Mouse (Mus musculus) heart, embryonic 13.5 days (tissue): ENCODE measurements around the gene Psen2. TPM values are rescaled to one million over a fixed set of nuclear protein-coding genes. Genes with fewer than 3 reads are reported as not detected.
A peak's percentile ranks its signal among the peaks of the same experiment; 100 is the strongest.

Experiments
- ATAC-seq: fragments of 200-750 bp; cut with Nextera tagmentation; 2 replicates; pipeline ENCODE4 v1.8.0; 2017; ENCODE audit warnings: moderate TSS enrichment; ENCODE audit not compliant: insufficient number of reproducible peaks, low FRiP score, low TSS enrichment; ENCODE audit errors: extremely low read depth
- H3K27ac ChIP-seq: fragments of 300-500 bp; sonication (generic); replicated peaks from 2 replicates; pipeline ENCODE4 v1.5.1; 2015; ENCODE audit warnings: moderate library complexity, mild to moderate bottlenecking, inconsistent platforms
- H3K27me3 ChIP-seq: fragments of 300-500 bp; sonication (generic); replicated peaks from 2 replicates; pipeline ENCODE4 v1.6.1; 2015; ENCODE audit warnings: mild to moderate bottlenecking, inconsistent platforms
- H3K36me3 ChIP-seq: fragments of 300-500 bp; sonication (generic); 2 replicates; pipeline ENCODE4 v1.6.1; 2015; ENCODE audit warnings: mild to moderate bottlenecking, inconsistent platforms
- H3K4me1 ChIP-seq: fragments of 300-500 bp; sonication (generic); 2 replicates; pipeline ENCODE4 v1.6.1; 2015; ENCODE audit warnings: inconsistent platforms
- H3K4me2 ChIP-seq: fragments of 300-500 bp; sonication (generic); 2 replicates; pipeline ENCODE4 v1.6.1; 2015; ENCODE audit warnings: inconsistent platforms, mild to moderate bottlenecking, moderate library complexity
- H3K4me3 ChIP-seq: fragments of 300-500 bp; sonication (generic); 2 replicates; pipeline ENCODE4 v1.5.1; 2015; ENCODE audit warnings: moderate library complexity, mild to moderate bottlenecking, inconsistent platforms
- H3K9ac ChIP-seq: fragments of 300-500 bp; sonication (generic); 2 replicates; pipeline ENCODE4 v1.6.1; 2015; ENCODE audit warnings: inconsistent platforms, mild to moderate bottlenecking, moderate library complexity
- H3K9me3 ChIP-seq: fragments of 300-500 bp; sonication (generic); 2 replicates; pipeline ENCODE4 v1.6.1; 2016; ENCODE audit warnings: inconsistent platforms
- whole genome bisulfite sequencing: fragments of 180-500 bp; shearing (Covaris S2); methylation state at CpG from one replicate; pipeline ENCODE4 v1.1.7; 2015; ENCODE audit warnings: mixed read lengths; 5-methylcytosine and 5-hydroxymethylcytosine counted together
- polyA plus RNA-seq: library from polyadenylated mRNA; unstranded; fragments of >200 nt; fragmentation: Nextera tagmentation; extraction: Ambion mirVana; gene quantifications from 2 replicates; pipeline ENCODE4 v1.2.1, GENCODE M21; 2015

Gene Psen2
- polyA plus RNA-seq, 1 experiment from 2014 or later: 15.8 TPM

DNA sequence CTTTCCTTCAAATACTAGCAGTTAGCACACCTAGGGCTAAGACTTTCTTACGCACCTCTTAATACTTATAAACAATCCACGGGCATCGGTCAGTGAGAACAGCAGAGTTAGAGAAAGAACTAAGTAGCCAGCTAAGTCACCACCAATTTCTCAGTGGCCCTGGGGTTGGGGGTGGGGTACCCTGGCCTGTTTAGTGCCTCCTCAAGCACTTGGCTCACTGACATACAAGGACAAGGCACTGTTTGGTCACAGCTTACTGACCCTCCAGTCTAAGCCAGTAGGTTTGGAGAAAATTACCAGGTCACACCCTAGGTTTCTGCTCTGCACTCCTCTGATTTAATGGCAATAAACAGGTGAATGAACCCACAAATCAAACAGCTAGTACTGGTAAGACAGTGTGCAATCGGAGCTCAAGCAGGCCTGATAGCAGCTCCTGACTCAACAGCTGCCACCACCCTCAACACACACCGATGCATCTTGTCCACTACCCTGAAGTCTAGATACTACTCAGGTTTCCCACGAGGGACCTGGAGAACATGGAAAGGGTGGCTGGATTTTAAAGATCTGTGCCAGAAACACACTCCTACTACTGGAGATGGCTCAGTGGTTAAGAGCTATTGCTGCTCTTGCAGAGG, 79.6 kb downstream of the Psen2 start:
- no peaks in the 10 kb centered on the region for H3K36me3 ChIP-seq
- no peak overlapping the region for H3K4me3 ChIP-seq
- ATAC-seq: no peak
- 85% methylated on average over 6 of the region's 6 CpGs for WGBS
- H3K9ac ChIP-seq: no peak overlapping the region
- no peaks in the 10 kb centered on the region for H3K27me3 ChIP-seq
- H3K4me2 ChIP-seq: no peak overlapping the region
- H3K9me3 ChIP-seq: no peaks in the 10 kb centered on the region
- H3K4me1 ChIP-seq: peaks cover 52% of the 10 kb centered on the region
- no peak overlapping the region for H3K27ac ChIP-seq

- no peak overlapping the region for H3K9ac ChIP-seq
- H3K4me3 ChIP-seq: no peak overlapping the region
- H3K27me3 ChIP-seq: no peaks in the 10 kb centered on the region
- ATAC-seq: no peak
- no peak overlapping the region for H3K27ac ChIP-seq
- H3K36me3 ChIP-seq: no peaks in the 10 kb centered on the region
- peaks cover 50% of the 10 kb centered on the region for H3K4me1 ChIP-seq
- H3K9me3 ChIP-seq: no peaks in the 10 kb centered on the region
- no peak overlapping the region for H3K4me2 ChIP-seq
- 67% methylated on average over 3 of the region's 3 CpGs for WGBS
Observed at GRCm38 (mm10) chr1:180182731-180183130, 80.5 kb downstream of the Psen2 start.

- 74% methylated on average over 9 of the region's 9 CpGs for WGBS
- Histone ChIP-seq H3K27ac (no peak overlapping the region), H3K27me3 (no peaks in the 10 kb centered on the region), H3K9me3 (no peaks in the 10 kb centered on the region), H3K4me1 (peaks cover 42% of the 10 kb centered on the region), H3K9ac (no peak overlapping the region), H3K4me3 (no peak overlapping the region), H3K4me2 (no peak overlapping the region), H3K36me3 (no peaks in the 10 kb centered on the region)
- no peak for ATAC-seq
Observed at GRCm38 (mm10) chr1:180181966-180182319, 81.3 kb downstream of the Psen2 start.

GRCm38 (mm10) chr1:180181304-180181965, 81.8 kb downstream of the Psen2 start:
- H3K9me3 ChIP-seq: no peaks in the 10 kb centered on the region
- no peaks in the 10 kb centered on the region for H3K27me3 ChIP-seq
- no peak overlapping the region for H3K4me2 ChIP-seq
- no peak overlapping the region for H3K4me3 ChIP-seq
- no peaks in the 10 kb centered on the region for H3K36me3 ChIP-seq
- H3K4me1 ChIP-seq: peaks cover 37% of the 10 kb centered on the region
- no peak overlapping the region for H3K27ac ChIP-seq
- 85% methylated on average over 7 of the region's 7 CpGs for WGBS
- ATAC-seq: no peak
- H3K9ac ChIP-seq: no peak overlapping the region

DNA sequence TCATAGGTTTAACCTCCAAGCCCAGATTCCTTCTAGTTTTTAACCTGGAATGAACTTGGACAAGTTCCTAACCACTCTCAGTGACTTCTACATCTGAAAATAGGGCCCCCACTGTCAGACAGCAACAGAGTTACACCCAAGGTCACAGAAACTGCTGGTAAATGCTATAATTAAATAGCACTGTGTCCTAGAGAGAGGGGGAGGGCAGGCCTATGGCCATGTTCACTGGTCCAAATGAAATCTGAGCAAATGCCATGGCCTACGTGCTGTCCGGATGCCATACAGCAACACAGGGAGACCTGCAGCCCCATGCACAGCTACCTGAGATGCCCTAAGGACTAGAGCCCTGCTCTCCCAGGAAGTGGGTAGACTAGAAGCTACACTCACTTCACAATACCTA, 83.4 kb downstream of the Psen2 start:
- Histone ChIP-seq H3K4me2 (no peak overlapping the region), H3K4me3 (no peak overlapping the region), H3K4me1 (peaks cover 21% of the 10 kb centered on the region), H3K27me3 (no peaks in the 10 kb centered on the region), H3K36me3 (no peaks in the 10 kb centered on the region), H3K27ac (peak overlapping the region; percentile 51), H3K9me3 (no peaks in the 10 kb centered on the region), H3K9ac (no peak overlapping the region)
- no peak for ATAC-seq
- 70% methylated on average over 2 of the region's 2 CpGs for WGBS

GRCm38 (mm10) chr1:180179100-180179499, 84.1 kb downstream of the Psen2 start:
- Histone ChIP-seq H3K27me3 (no peaks in the 10 kb centered on the region), H3K4me2 (no peak overlapping the region), H3K9me3 (no peaks in the 10 kb centered on the region), H3K4me3 (no peak overlapping the region), H3K9ac (no peak overlapping the region), H3K27ac (no peak overlapping the region), H3K36me3 (no peaks in the 10 kb centered on the region), H3K4me1 (peaks cover 16% of the 10 kb centered on the region)
- 84% methylated on average over 4 of the region's 4 CpGs for WGBS
- ATAC-seq: no peak

- ATAC-seq: no peak
- H3K27me3 ChIP-seq: no peaks in the 10 kb centered on the region
- WGBS: 82% methylated on average over 9 of the region's 9 CpGs
- no peaks in the 10 kb centered on the region for H3K9me3 ChIP-seq
- no peak overlapping the region for H3K4me3 ChIP-seq
- H3K27ac ChIP-seq: no peak overlapping the region
- H3K4me2 ChIP-seq: no peak overlapping the region
- H3K4me1 ChIP-seq: peaks cover 12% of the 10 kb centered on the region
- H3K36me3 ChIP-seq: no peaks in the 10 kb centered on the region
- no peak overlapping the region for H3K9ac ChIP-seq
Observed at GRCm38 (mm10) chr1:180178340-180178739, 84.9 kb downstream of the Psen2 start.

Other genes with a start within 250 kb of the Psen2 start
- gene Coq8a, start 63.8 kb downstream of the Psen2 start, polyA plus RNA-seq: 26.3 and 28.3 TPM in 2 replicates
- gene Itpkb, start 67.0 kb upstream of the Psen2 start, polyA plus RNA-seq: 5.0 and 5.1 TPM in 2 replicates
- gene Stum, start 220.1 kb upstream of the Psen2 start, polyA plus RNA-seq: 0.43 and 0.44 TPM in 2 replicates